Mouse (Mus musculus): Measurements from ENCODE around the gene Gpx2.

- no peak for TF ChIP-seq ZC3H11A (IDR thresholded peaks at IDR 0.05; ENCODE audit: borderline replicate concordance, low read depth, low read length)
- no peak for TF ChIP-seq MAFK (IDR thresholded peaks at IDR 0.05; ENCODE audit: insufficient read depth, low read depth, low read length)
- no peak for TF ChIP-seq HCFC1 (IDR thresholded peaks at IDR 0.05; ENCODE audit: borderline replicate concordance, insufficient read depth, low read length)
Observed at GRCm38 (mm10) chr12:76818120-76818519, 22.8 kb upstream of the Gpx2 start.
